Mouse (Mus musculus) layer of hippocampus, postnatal 25 days (tissue): ENCODE data around the gene Immt. TPM values are rescaled to one million over a fixed set of nuclear protein-coding genes. Genes with fewer than 3 reads are reported as not detected.
"Not testable (repeated sequence)": the region's sequence is repeated elsewhere in the genome, so short reads cannot be mapped to it uniquely, and the experiment has no call there.

ENCODE experiments used
- DNase-seq, 2 experiments: peaks; one replicate each; pipeline ENCODE4 v3.0.0; 2022; ENCODE audit warnings: mixed read lengths in 2 of 2, low spot score in 1 of 2; ENCODE audit errors: extremely low spot score in 1 of 2
- total RNA-seq, 2 experiments: library from RNA; stranded (reverse); gene quantifications; 2 replicates each; pipeline ENCODE4 v1.2.3; 2021

Immt gene
- total RNA-seq, 2 experiments from 2014 or later: 131 to 143 TPM

GRCm38 (mm10) chr6:71840597-71841290 is 9.6 kb downstream of the Immt start:
- DNase-seq: no peak

- not testable (repeated sequence) for DNase-seq
These were observed 15.8 kb downstream of the Immt start for GRCm38 (mm10) chr6:71846906-71847305.

GRCm38 (mm10) chr6:71867751-71868150 is 36.6 kb downstream of the Immt start:
- DNase-seq: no peak

GRCm38 (mm10) chr6:71868809-71869208 is 37.7 kb downstream of the Immt start:
- DNase-seq: no peak

GRCm38 (mm10) chr6:71871396-71871795 is 40.3 kb downstream of the Immt start:
- DNase-seq: no peak

- no peak for DNase-seq
These were observed 47.0 kb downstream of the Immt start for GRCm38 (mm10) chr6:71877965-71878760.

GRCm38 (mm10) chr6:71893263-71893662 is 62.1 kb downstream of the Immt start:
- DNase-seq: no peak

GRCm38 (mm10) chr6:71907702-71908235 is 76.6 kb downstream of the Immt start:
- no peak for DNase-seq

GRCm38 (mm10) chr6:71908481-71909381 is 77.6 kb downstream of the Immt start, which contains the start of the genes Ptcd3 and Polr1a:
Ptcd3 (minus strand) TSS chr6:71908750.
Polr1a (plus strand) TSS chr6:71909053.
- DNase-seq: peak; percentile 90

- DNase-seq: no peak
These were observed 78.3 kb downstream of the Immt start for GRCm38 (mm10) chr6:71909384-71909783.

GRCm38 (mm10) chr6:71909840-71910239 is 78.7 kb downstream of the Immt start:
- DNase-seq: no peak

- DNase-seq: no peak
These were observed 80.7 kb downstream of the Immt start for GRCm38 (mm10) chr6:71911686-71912450.

GRCm38 (mm10) chr6:71920752-71921151 is 89.6 kb downstream of the Immt start:
- no peak for DNase-seq

- DNase-seq: not testable (repeated sequence)
These were observed 94.1 kb downstream of the Immt start for GRCm38 (mm10) chr6:71925233-71925632.

Other genes starting within 250 kb of the Immt start
- gene Kdm3a, start 198.3 kb upstream of the Immt start, total RNA-seq: 10 to 100 TPM; 35.1 to 38.5 TPM
- gene Reep1, start 123.8 kb upstream of the Immt start, total RNA-seq: 10 to 100 TPM; 79.8 to 83.3 TPM
- gene Mrpl35, start 4.4 kb upstream of the Immt start, total RNA-seq: 10 to 100 TPM; 28.6 to 31.7 TPM
- gene Ptcd3, start 77.4 kb downstream of the Immt start, total RNA-seq: 10 to 100 TPM; 63.0 to 70.3 TPM
- 10 to 100 TPM; 31.0 to 35.8 TPM for gene Polr1a, start 77.7 kb downstream of the Immt start, total RNA-seq